Mouse (Mus musculus): ENCODE data around the gene Tcl1b4.
"Not testable (repeated sequence)": the region's sequence is repeated elsewhere in the genome, so short reads cannot be mapped to it uniquely, and the experiment has no call there.

Gene Tcl1b4

GRCm38 (mm10) chr12:105201657-105202056, at the start of gene Tcl1b4:
Gene Tcl1b4 (plus strand): TSS chr12:105201957.
- not testable (repeated sequence) for DNase-seq (ENCODE audit: inconsistent ontology term)

GRCm38 (mm10) chr12:105155286-105155685, 46.5 kb upstream of the Tcl1b4 start:
- not testable (repeated sequence) for DNase-seq (ENCODE audit: inconsistent ontology term)

GRCm38 (mm10) chr12:105158842-105159241, 42.9 kb upstream of the Tcl1b4 start:
- DNase-seq (ENCODE audit: inconsistent ontology term): no peak

- no peak for DNase-seq (ENCODE audit: inconsistent ontology term)
Observed at GRCm38 (mm10) chr12:105159390-105159789, 42.4 kb upstream of the Tcl1b4 start, which contains the start of gene Tcl1b1. Gene Tcl1b1 (plus strand): TSS chr12:105159690.

- no peak for DNase-seq (ENCODE audit: inconsistent ontology term)
Observed at GRCm38 (mm10) chr12:105166734-105167133, 35.0 kb upstream of the Tcl1b4 start.

GRCm38 (mm10) chr12:105173366-105173765, 28.4 kb upstream of the Tcl1b4 start:
- DNase-seq (ENCODE audit: inconsistent ontology term): no peak

- not testable (repeated sequence) for DNase-seq (ENCODE audit: inconsistent ontology term)
Observed at GRCm38 (mm10) chr12:105174318-105174717, 27.4 kb upstream of the Tcl1b4 start.

GRCm38 (mm10) chr12:105176044-105176443, 25.7 kb upstream of the Tcl1b4 start, which contains the start of gene Tcl1b5:
Gene Tcl1b5 (plus strand): TSS chr12:105176344.
- DNase-seq (ENCODE audit: inconsistent ontology term): not testable (repeated sequence)

GRCm38 (mm10) chr12:105181040-105181644, 20.6 kb upstream of the Tcl1b4 start:
- not testable (repeated sequence) for DNase-seq (ENCODE audit: inconsistent ontology term)

- DNase-seq (ENCODE audit: inconsistent ontology term): not testable (repeated sequence)
Observed at GRCm38 (mm10) chr12:105188980-105189379, 12.8 kb upstream of the Tcl1b4 start.

- not testable (repeated sequence) for DNase-seq (ENCODE audit: inconsistent ontology term)
Observed at GRCm38 (mm10) chr12:105190743-105191142, 11.0 kb upstream of the Tcl1b4 start, which contains the start of gene Tcl1b3. Gene Tcl1b3 (plus strand): TSS chr12:105191043.

GRCm38 (mm10) chr12:105199684-105200497, 1.9 kb upstream of the Tcl1b4 start:
- not testable (repeated sequence) for DNase-seq (ENCODE audit: inconsistent ontology term)

- DNase-seq (ENCODE audit: inconsistent ontology term): no peak
Observed at GRCm38 (mm10) chr12:105207071-105207470, 5.3 kb downstream of the Tcl1b4 start.

- no peak for DNase-seq (ENCODE audit: inconsistent ontology term)
Observed at GRCm38 (mm10) chr12:105208441-105208840, 6.7 kb downstream of the Tcl1b4 start.

GRCm38 (mm10) chr12:105209231-105209630, 7.5 kb downstream of the Tcl1b4 start:
- no peak for DNase-seq (ENCODE audit: inconsistent ontology term)

- DNase-seq (ENCODE audit: inconsistent ontology term): no peak
Observed at GRCm38 (mm10) chr12:105217101-105217760, 15.5 kb downstream of the Tcl1b4 start.

GRCm38 (mm10) chr12:105222601-105223319, 21.0 kb downstream of the Tcl1b4 start, which contains the start of gene Tcl1:
Gene Tcl1 (minus strand): TSS chr12:105222793.
- no peak for DNase-seq (ENCODE audit: inconsistent ontology term)

- DNase-seq (ENCODE audit: inconsistent ontology term): no peak
Observed at GRCm38 (mm10) chr12:105224621-105225320, 23.0 kb downstream of the Tcl1b4 start.

GRCm38 (mm10) chr12:105234362-105234761, 32.6 kb downstream of the Tcl1b4 start:
- DNase-seq (ENCODE audit: inconsistent ontology term): peak; percentile 6

- no peak for DNase-seq (ENCODE audit: inconsistent ontology term)
Observed at GRCm38 (mm10) chr12:105235091-105235490, 33.3 kb downstream of the Tcl1b4 start.

- no peak for DNase-seq (ENCODE audit: inconsistent ontology term)
Observed at GRCm38 (mm10) chr12:105239060-105239459, 37.3 kb downstream of the Tcl1b4 start.
